Mouse (Mus musculus) CD4-positive helper T cell, adult 2 months (primary cell): ENCODE results near the gene Hist1h3a.
"Not testable (repeated sequence)": the region's sequence is repeated elsewhere in the genome, so short reads cannot be mapped to it uniquely, and the experiment has no call there.

Experiments used
- DNase-seq: peaks from one replicate; pipeline ENCODE4 v3.0.0-alpha.2; 2012; ENCODE audit warnings: low read depth, missing footprints, low spot score

Hist1h3a gene

DNA sequence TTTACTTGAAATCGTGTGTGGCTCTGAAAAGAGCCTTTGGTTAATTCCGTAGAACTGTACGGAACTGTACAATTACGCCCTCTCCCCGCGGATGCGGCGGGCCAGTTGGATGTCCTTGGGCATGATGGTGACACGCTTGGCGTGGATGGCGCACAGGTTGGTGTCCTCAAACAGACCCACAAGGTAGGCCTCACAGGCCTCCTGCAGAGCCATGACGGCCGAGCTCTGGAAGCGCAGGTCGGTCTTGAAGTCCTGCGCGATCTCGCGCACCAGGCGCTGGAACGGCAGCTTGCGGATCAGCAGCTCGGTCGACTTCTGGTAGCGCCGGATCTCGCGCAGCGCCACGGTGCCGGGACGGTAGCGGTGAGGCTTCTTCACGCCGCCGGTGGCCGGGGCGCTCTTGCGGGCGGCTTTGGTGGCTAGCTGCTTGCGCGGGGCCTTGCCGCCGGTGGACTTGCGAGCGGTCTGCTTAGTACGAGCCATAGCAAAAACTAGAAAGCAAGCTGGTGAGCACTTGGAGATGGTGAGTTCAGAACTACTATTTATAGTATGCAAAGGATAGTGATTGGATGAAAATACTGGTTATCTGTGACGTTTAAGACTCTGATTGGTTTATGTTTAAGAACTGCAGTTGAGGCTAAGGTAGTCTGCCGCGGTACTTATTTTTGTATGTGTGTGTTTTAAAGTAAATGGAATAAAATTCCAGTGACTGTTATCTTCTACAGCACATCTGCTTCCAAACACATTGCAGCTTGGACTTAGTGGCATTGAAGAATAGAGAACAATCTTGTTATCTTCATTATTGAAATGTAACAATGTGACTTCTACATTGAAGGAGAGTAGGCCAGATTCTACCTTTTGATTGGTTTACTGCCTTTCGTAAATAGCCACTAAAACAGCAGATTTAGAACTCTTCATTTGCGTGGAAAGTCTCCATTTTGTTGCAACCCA is at the start of gene Hist1h3a:
Gene Hist1h3a (minus strand): TSS at position 516 of the 951 bp plus-strand sequence.
- peak; percentile 91 for DNase-seq

DNA sequence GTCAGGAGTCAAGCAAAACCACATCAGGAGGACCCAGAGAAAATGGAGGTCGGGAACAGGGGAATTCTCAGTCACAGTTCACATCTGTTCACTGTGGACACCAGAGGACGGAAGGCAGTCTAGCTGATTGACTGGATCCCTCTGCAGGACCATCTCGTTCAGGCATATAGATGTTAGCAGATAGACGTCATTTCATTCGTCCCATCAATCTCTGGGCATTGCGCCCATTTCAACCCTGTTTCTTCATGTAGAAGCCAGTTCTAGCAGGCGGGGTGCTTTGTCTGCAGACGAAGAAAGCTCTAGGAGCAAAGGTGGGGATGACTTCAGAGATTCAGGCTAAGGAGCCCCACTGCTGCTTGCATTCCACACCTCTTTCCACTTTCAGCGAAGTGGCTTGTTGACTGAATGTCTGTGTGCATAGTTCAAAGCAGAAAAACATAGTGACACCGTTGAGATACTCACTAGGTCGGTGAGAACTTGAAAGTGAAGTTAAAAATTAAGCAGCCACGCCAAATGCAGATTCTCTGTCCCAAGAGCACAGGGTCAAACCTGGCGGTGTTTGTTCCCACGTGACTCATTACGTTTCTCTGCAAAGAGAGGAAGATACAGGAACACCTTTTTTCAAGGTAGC is 44.4 kb upstream of the Hist1h3a start, which contains the start of gene Slc17a2:
Gene Slc17a2 (plus strand): TSS at position 572 of the 631 bp plus-strand sequence.
- DNase-seq: no peak

GRCm38 (mm10) chr13:23804532-23804931 is 42.3 kb upstream of the Hist1h3a start:
- no peak for DNase-seq

DNA sequence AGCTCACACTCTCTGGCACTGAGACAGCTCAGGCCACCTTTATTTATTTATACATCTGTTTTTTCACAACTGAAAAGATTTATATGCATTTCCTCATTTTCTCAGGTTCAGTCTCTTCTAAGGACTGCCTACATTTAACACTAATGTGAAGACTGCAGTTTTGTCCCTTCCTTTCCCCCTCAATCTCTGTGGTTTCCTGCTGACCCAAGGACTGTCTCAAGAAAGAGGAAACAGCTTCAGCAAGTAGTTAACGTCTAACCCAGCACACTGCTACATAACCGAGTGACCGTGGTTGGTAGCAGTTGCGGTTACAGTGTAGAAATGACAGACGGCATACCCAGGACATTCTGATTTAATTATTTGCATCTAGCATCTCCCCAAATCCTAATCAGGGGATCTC is 37.2 kb upstream of the Hist1h3a start:
- DNase-seq: no peak

DNA sequence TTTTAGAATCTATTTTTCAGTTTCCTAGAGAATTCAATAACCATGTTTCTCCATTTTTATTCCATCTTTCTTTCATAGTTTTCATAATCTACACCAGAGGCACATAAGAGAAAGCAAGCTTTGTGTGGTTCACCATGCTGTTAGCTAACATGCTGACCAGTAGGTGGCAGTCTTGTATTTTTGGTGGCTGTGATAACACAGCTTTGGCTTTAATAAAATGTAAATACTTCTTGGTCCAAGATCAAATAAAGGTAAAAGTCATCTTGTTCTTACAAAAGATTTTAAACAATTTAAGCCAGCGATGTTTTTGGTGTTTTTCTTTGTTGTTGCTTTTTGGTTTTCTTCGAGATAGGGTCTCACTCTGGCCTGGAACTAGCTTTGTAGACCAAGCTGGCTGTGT is 30.3 kb upstream of the Hist1h3a start:
- DNase-seq: peak; percentile 56

- no peak for DNase-seq
Observed at GRCm38 (mm10) chr13:23779025-23779424, 16.8 kb upstream of the Hist1h3a start.

- no peak for DNase-seq
Observed at GRCm38 (mm10) chr13:23778339-23778738, 16.2 kb upstream of the Hist1h3a start.

GRCm38 (mm10) chr13:23772561-23773313 is 10.6 kb upstream of the Hist1h3a start:
- DNase-seq: no peak

- DNase-seq: not testable (repeated sequence)
Observed at GRCm38 (mm10) chr13:23769613-23770012, 7.4 kb upstream of the Hist1h3a start, which contains the start of gene Trim38. Trim38 (plus strand) TSS chr13:23769913.

DNA sequence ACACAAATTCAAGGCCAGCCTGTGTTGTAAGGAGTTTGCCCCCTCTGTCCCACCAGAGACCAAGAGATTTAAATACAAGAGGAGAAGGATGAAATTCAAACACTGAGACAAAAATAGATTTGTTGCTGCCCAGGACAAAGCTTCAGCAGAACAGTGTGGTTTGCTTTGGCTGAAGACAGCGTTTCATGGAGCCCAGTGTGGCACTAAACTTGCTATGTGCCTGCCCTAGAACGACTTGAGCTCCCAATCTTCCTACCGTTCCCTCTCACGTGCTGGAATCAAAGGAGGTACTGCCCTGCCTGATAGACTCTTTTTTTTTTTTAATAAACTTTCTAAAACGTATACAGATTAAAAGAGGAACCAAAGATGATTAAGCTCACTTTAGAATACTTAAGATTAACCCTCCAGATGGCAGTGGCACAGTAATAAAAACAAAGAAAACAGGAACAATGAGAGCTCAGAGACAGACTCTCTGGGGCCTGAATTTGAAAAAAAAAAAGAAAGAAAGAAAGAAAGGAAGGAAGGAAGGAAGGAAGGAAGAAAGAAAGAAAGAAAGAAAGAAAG is 6.7 kb upstream of the Hist1h3a start:
- DNase-seq: no peak

- DNase-seq: no peak
Observed at GRCm38 (mm10) chr13:23766772-23767171, 4.6 kb upstream of the Hist1h3a start.

DNA sequence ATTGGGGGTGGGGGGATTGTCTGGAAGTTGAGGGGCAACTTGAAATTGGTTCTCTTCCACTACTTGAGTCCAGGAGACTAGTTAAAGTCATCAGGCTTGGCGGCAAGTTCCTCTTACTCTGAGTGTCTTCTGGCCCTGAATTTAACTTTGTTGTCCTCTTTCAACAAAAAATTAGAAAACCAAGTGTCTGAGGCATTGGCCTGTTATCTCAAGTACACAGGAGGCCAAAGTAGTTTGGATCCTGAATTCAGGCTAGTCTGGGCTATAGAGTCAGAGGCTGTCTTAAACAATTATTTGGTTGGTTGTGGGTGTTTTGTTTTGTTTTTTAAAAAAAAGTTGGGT is 3.0 kb upstream of the Hist1h3a start:
- DNase-seq: no peak

GRCm38 (mm10) chr13:23764324-23765171 is 2.4 kb upstream of the Hist1h3a start:
- no peak for DNase-seq

GRCm38 (mm10) chr13:23763586-23764323 is 1.6 kb upstream of the Hist1h3a start, which contains the start of gene Hist1h1a:
Hist1h1a (plus strand) TSS chr13:23763666.
- peak; percentile 91 for DNase-seq

DNA sequence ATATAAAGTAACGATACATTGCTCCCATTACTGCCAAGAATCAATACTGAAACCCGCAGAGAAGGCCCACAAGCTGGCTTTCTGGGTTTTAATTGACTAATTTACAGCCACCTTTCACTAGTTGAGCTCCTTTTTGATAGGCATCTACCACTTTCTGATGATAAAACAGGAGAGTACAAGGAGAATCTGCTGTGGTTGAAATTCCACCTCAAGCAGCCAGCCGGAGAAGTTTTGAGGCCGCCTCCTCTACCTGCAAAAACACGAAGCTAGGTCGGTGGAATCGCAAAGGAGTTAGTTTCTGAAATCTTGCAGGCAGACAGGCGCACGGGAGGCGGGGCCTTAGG is 1.0 kb upstream of the Hist1h3a start:
- no peak for DNase-seq

GRCm38 (mm10) chr13:23760972-23761864 is 968 bp downstream of the Hist1h3a start, which contains the start of gene Hist1h4a:
Hist1h4a (minus strand) TSS chr13:23761230.
- peak; percentile 98 for DNase-seq

GRCm38 (mm10) chr13:23760240-23760971 is 1.8 kb downstream of the Hist1h3a start:
- DNase-seq: peak; percentile 41

GRCm38 (mm10) chr13:23759916-23760239 is 2.3 kb downstream of the Hist1h3a start:
- peak; percentile 54 for DNase-seq
